Mouse (Mus musculus) macrophage (primary cell): ENCODE data around the gene Babam2. TPM values are rescaled to one million over a fixed set of nuclear protein-coding genes. Genes with fewer than 3 reads are reported as not detected.

Experiments
- polyA plus RNA-seq: library from polyadenylated mRNA; stranded (reverse); fragments of 250-400 nt; gene quantifications from 3 replicates; pipeline ENCODE4 v1.2.4, GENCODE M21; 2018; ENCODE audit warnings: inconsistent platforms

The Babam2 gene
- polyA plus RNA-seq, 1 experiment from 2014 or later = 78.4 TPM

Other genes starting within 250 kb of the Babam2 start
- 13.3 to 17.3 TPM (median 14.0 TPM) in 3 replicates for gene Zfp512, start 245.3 kb upstream of the Babam2 start, polyA plus RNA-seq
- gene 4930548H24Rik, start 211.9 kb upstream of the Babam2 start, polyA plus RNA-seq = not detected in 3 replicates
- gene Gpn1, start 202.9 kb upstream of the Babam2 start, polyA plus RNA-seq = 8.6 to 19.3 TPM (median 17.5 TPM) in 3 replicates
- gene Slc4a1ap, start 170.7 kb upstream of the Babam2 start, polyA plus RNA-seq = 23.0 to 36.2 TPM (median 27.3 TPM) in 3 replicates
- 11.8 to 14.0 TPM (median 13.9 TPM) in 3 replicates for gene Supt7l, start 169.9 kb upstream of the Babam2 start, polyA plus RNA-seq
- 82.1 to 184 TPM (median 121 TPM) in 3 replicates for gene Mrpl33, start 100.7 kb upstream of the Babam2 start, polyA plus RNA-seq
- gene Rbks, start 57 bp upstream of the Babam2 start, polyA plus RNA-seq = 11.0 to 13.3 TPM (median 12.2 TPM) in 3 replicates